Mouse (Mus musculus): Measurements from ENCODE around the gene Fam174b. TPM values are rescaled to one million over a fixed set of nuclear protein-coding genes. Genes with fewer than 3 reads are reported as not detected.

Gene Fam174b
- polyA plus RNA-seq, 1 experiment from 2014 or later, result 50.1 TPM

- H3K36me3 ChIP-seq, result no peaks in the 10 kb centered on the region
- H3K4me3 ChIP-seq, result no peak overlapping the region
- no peak overlapping the region for H3K9ac ChIP-seq
- H3K27me3 ChIP-seq, result 0 out of 2 replicates have a peak, but pooled peaks cover 3% of the 10 kb centered on the region
- 41% methylated on average over 10 of the region's 10 CpGs for WGBS
- H3K4me1 ChIP-seq (replicated peaks), result peaks cover 9% of the 10 kb centered on the region; the same call in 1 of the 2 replicates
- no peak overlapping the region for H3K4me2 ChIP-seq
- no peak overlapping the region for H3K27ac ChIP-seq
- H3K9me3 ChIP-seq (replicated peaks), result no peaks in the 10 kb centered on the region
- ATAC-seq (replicated peaks; ENCODE audit: insufficient number of reproducible peaks, insufficient read depth, low FRiP score, low read depth), result no peak
These were observed 9.6 kb upstream of the Fam174b start for GRCm38 (mm10) chr7:73730430-73731022.

DNA sequence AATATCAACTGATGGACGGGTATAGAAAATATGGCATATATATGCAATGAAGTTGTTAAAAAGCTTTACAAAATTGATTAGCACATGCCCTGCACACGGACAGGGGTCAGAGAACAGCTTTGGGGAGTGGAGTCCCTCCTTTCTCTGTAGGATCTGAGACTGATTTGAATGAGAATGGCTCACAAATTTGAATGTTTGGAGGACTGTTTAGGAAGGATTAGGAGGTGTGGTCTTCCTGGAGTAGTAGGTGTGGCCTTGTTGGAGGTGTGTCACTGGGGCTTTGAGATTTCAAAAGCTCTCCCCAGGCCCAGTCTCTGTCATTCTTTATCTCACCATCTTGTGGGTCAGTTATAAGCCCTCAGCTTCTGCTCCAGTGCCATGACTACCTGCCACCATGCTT is 4.1 kb upstream of the Fam174b start:
- Histone ChIP-seq H3K4me2 (no peak overlapping the region), H3K27ac (no peak overlapping the region), H3K36me3 (no peaks in the 10 kb centered on the region), H3K4me3 (no peak overlapping the region), H3K4me1 (replicated peaks) (peaks cover 13% of the 10 kb centered on the region), H3K9ac (no peak overlapping the region), H3K9me3 (replicated peaks) (no peaks in the 10 kb centered on the region), H3K27me3 (peaks cover 13% of the 10 kb centered on the region)
- 84% methylated on average over 2 of the region's 2 CpGs for WGBS
- ATAC-seq (replicated peaks; ENCODE audit: insufficient number of reproducible peaks, insufficient read depth, low FRiP score, low read depth), result no peak

DNA sequence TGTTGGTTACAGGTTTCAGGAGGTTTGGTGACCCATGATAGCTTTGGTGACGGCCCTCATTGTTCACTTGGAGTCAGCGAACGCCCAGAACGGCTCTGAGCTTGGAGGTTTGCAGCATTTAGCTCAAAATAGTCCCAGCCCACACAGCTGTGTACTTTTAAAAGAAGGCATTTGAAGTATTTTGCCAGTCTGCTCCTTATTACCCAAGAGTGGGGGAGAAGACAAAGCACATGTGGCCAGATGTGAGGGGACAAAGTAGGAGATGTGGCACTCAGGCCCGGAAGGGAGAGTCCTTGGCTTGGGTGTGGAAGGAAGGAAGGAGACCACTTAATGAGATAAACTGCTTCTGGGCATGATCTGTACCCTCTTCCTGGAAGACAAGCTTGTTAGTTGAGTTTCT is 1.3 kb downstream of the Fam174b start:
- Histone ChIP-seq H3K27ac (0 out of 2 replicates have a peak overlapping the region, but pooled peaks have one; percentile 10), H3K4me2 (peak overlapping the region; percentile 96), H3K4me1 (replicated peaks) (peaks cover 44% of the 10 kb centered on the region), H3K9me3 (replicated peaks) (no peaks in the 10 kb centered on the region), H3K4me3 (peak overlapping the region; percentile 63), H3K9ac (peak overlapping the region; percentile 72; the same call in 1 of the 2 replicates), H3K36me3 (no peaks in the 10 kb centered on the region), H3K27me3 (peaks cover 13% of the 10 kb centered on the region)
- WGBS, result 37% methylated on average over 5 of the region's 5 CpGs
- ATAC-seq (replicated peaks; ENCODE audit: insufficient number of reproducible peaks, insufficient read depth, low FRiP score, low read depth), result no peak

GRCm38 (mm10) chr7:73741841-73742240 is 1.7 kb downstream of the Fam174b start:
- Histone ChIP-seq H3K27ac (0 out of 2 replicates have a peak overlapping the region, but pooled peaks have one; percentile 10), H3K27me3 (peaks cover 13% of the 10 kb centered on the region), H3K9me3 (replicated peaks) (no peaks in the 10 kb centered on the region), H3K36me3 (no peaks in the 10 kb centered on the region), H3K4me1 (replicated peaks) (peaks cover 48% of the 10 kb centered on the region), H3K9ac (peak overlapping the region; percentile 72; the same call in 1 of the 2 replicates), H3K4me3 (peak overlapping the region; percentile 63), H3K4me2 (peak overlapping the region; percentile 96)
- ATAC-seq (replicated peaks; ENCODE audit: insufficient number of reproducible peaks, insufficient read depth, low FRiP score, low read depth), result no peak
- 61% methylated on average over 6 of the region's 6 CpGs for WGBS

- H3K27me3 ChIP-seq, result peaks cover 13% of the 10 kb centered on the region
- peak overlapping the region; percentile 42 for H3K4me2 ChIP-seq
- no peak for ATAC-seq (replicated peaks; ENCODE audit: insufficient number of reproducible peaks, insufficient read depth, low FRiP score, low read depth)
- no peaks in the 10 kb centered on the region for H3K9me3 ChIP-seq (replicated peaks)
- H3K9ac ChIP-seq, result 0 out of 2 replicates have a peak overlapping the region, but pooled peaks have one; percentile 24
- 0 out of 2 replicates have a peak overlapping the region, but pooled peaks have one; percentile 5 for H3K4me3 ChIP-seq
- 44% methylated on average over 8 of the region's 8 CpGs for WGBS
- peak overlapping the region; percentile 81 for H3K27ac ChIP-seq
- peaks cover 57% of the 10 kb centered on the region for H3K4me1 ChIP-seq (replicated peaks)
- no peaks in the 10 kb centered on the region for H3K36me3 ChIP-seq
These were observed 3.0 kb downstream of the Fam174b start for GRCm38 (mm10) chr7:73743144-73743543.

DNA sequence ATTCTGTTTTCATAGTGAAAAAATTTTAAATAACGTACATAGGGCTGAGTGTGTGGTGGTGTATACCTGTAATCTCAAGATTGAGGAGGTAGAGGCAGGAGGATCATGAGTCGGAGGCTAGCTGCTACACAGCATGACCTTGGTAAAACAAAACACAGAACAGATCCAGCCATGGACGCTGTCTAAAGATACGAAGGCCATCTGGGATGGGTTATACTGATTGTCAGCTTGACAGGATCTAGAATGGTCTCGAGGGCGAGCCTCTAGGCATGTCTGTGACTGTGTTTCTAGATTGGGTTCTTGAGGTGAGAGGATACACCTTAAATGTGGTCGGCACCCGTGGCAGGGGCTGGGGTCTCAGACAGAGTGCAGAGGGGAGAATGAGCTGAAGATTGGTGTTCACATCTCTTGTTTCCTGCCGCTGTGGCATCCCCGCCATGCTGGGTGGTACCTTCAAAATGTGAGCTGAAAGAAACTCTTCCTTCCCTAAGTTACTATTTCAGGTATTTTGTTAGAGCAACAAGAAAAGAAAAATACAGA is 3.8 kb downstream of the Fam174b start:
- Histone ChIP-seq H3K4me3 (no peak overlapping the region), H3K4me1 (replicated peaks) (peaks cover 57% of the 10 kb centered on the region), H3K27ac (peak overlapping the region; percentile 81), H3K36me3 (no peaks in the 10 kb centered on the region), H3K9me3 (replicated peaks) (no peaks in the 10 kb centered on the region), H3K4me2 (no peak overlapping the region), H3K27me3 (peaks cover 11% of the 10 kb centered on the region), H3K9ac (no peak overlapping the region)
- WGBS, result 61% methylated on average over 10 of the region's 10 CpGs
- no peak for ATAC-seq (replicated peaks; ENCODE audit: insufficient number of reproducible peaks, insufficient read depth, low FRiP score, low read depth)

DNA sequence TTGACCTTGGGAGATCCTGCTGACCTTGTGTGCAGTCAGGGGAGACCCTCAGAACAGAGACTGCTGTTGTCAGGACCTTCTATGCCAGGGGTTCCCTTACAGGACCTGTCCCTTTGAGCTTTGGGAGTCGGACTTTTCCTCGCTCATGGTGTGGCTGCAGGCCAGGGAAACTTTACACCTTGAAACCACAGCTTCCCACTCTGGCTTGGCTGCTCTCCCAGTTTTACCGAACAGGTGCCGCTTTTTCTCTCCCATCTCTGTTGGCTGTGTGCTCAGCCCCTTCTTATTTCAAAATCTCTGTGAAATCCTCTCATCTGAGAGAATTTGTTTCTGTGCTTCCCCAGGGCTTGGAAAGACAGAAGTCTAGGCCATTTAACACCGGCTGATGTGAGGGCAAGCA is 5.8 kb downstream of the Fam174b start:
- Histone ChIP-seq H3K36me3 (no peaks in the 10 kb centered on the region), H3K9ac (no peak overlapping the region), H3K9me3 (replicated peaks) (no peaks in the 10 kb centered on the region), H3K27me3 (no peaks in the 10 kb centered on the region; the same call in 1 of the 2 replicates), H3K4me2 (no peak overlapping the region), H3K4me3 (no peak overlapping the region), H3K4me1 (replicated peaks) (peaks cover 45% of the 10 kb centered on the region), H3K27ac (peak overlapping the region; percentile 46; the same call in 1 of the 2 replicates)
- 48% methylated on average over 5 of the region's 5 CpGs for WGBS
- ATAC-seq (replicated peaks; ENCODE audit: insufficient number of reproducible peaks, insufficient read depth, low FRiP score, low read depth), result no peak

GRCm38 (mm10) chr7:73746836-73747235 is 6.7 kb downstream of the Fam174b start:
- no peak for ATAC-seq (replicated peaks; ENCODE audit: insufficient number of reproducible peaks, insufficient read depth, low FRiP score, low read depth)
- Histone ChIP-seq H3K4me3 (no peak overlapping the region), H3K4me2 (no peak overlapping the region), H3K27me3 (no peaks in the 10 kb centered on the region; the same call in 1 of the 2 replicates), H3K9ac (no peak overlapping the region), H3K4me1 (replicated peaks) (peaks cover 38% of the 10 kb centered on the region), H3K36me3 (no peaks in the 10 kb centered on the region), H3K9me3 (replicated peaks) (no peaks in the 10 kb centered on the region), H3K27ac (no peak overlapping the region)
- 77% methylated on average over 4 of the region's 4 CpGs for WGBS

DNA sequence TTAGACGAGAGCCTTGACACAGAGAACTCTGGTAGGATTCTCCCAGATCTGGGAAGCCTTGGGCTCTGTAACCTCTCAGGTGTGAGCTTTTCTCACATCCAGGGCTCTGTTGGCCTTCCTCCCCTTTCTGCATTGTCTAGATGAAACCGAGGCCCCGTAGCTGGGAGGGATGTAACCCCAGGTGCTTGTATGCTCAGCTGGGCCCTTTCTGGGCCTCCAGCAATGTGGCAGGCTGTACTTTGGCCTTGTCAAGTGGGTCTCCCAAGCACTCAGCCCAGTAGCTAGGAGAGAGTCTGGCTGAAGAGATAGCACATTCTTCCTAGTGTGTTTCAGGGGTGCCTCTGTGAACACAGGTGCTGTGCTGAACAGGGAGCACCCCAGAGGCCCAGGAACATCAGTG is 7.4 kb downstream of the Fam174b start:
- 76% methylated on average over 3 of the region's 3 CpGs for WGBS
- Histone ChIP-seq H3K4me1 (replicated peaks) (peaks cover 35% of the 10 kb centered on the region), H3K9me3 (replicated peaks) (no peaks in the 10 kb centered on the region), H3K4me3 (no peak overlapping the region), H3K27me3 (no peaks in the 10 kb centered on the region), H3K4me2 (no peak overlapping the region), H3K27ac (no peak overlapping the region), H3K9ac (no peak overlapping the region), H3K36me3 (no peaks in the 10 kb centered on the region)
- ATAC-seq (replicated peaks; ENCODE audit: insufficient number of reproducible peaks, insufficient read depth, low FRiP score, low read depth), result no peak

GRCm38 (mm10) chr7:73748437-73749108 is 8.5 kb downstream of the Fam174b start:
- Histone ChIP-seq H3K9ac (no peak overlapping the region), H3K4me2 (no peak overlapping the region), H3K36me3 (no peaks in the 10 kb centered on the region), H3K9me3 (replicated peaks) (no peaks in the 10 kb centered on the region), H3K4me3 (no peak overlapping the region), H3K27ac (no peak overlapping the region), H3K27me3 (no peaks in the 10 kb centered on the region), H3K4me1 (replicated peaks) (peaks cover 27% of the 10 kb centered on the region)
- ATAC-seq (replicated peaks; ENCODE audit: insufficient number of reproducible peaks, insufficient read depth, low FRiP score, low read depth), result no peak
- WGBS, result 76% methylated on average over 5 of the region's 5 CpGs

DNA sequence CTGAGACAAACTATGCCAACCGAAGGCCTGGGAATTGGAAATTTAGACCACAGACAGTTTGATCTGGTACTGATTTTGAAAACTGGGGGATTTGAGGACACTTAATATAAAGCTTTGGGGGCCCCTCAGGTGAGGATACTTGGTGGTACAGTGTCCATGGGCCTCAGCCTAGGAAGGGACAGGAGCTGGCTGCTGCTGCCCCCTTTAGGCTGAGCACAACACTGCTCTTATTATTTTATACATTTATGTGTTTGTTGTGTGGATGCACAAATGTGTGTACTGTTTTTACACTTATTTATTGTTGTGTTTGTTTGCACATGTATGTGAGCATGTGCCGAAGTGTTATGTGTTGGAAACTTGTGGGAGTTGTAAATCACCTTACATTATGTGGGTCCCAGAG is 9.2 kb downstream of the Fam174b start:
- Histone ChIP-seq H3K4me3 (no peak overlapping the region), H3K9ac (no peak overlapping the region), H3K4me2 (no peak overlapping the region), H3K27ac (no peak overlapping the region), H3K4me1 (replicated peaks) (peaks cover 24% of the 10 kb centered on the region; the same call in 1 of the 2 replicates), H3K36me3 (no peaks in the 10 kb centered on the region), H3K9me3 (replicated peaks) (no peaks in the 10 kb centered on the region), H3K27me3 (no peaks in the 10 kb centered on the region)
- no peak for ATAC-seq (replicated peaks; ENCODE audit: insufficient number of reproducible peaks, insufficient read depth, low FRiP score, low read depth)
- WGBS, result 80% methylated on average over 2 of the region's 2 CpGs
